Mouse (Mus musculus): ENCODE measurements around the gene Espnl.

Espnl gene

GRCm38 (mm10) chr1:91380453-91381090, 58.7 kb downstream of the Espnl start:
- DNase-seq (ENCODE audit: low read depth, low spot score), result peak; percentile 76

GRCm38 (mm10) chr1:91381091-91381471, 59.2 kb downstream of the Espnl start:
- no peak for DNase-seq (ENCODE audit: low read depth, low spot score)

DNA sequence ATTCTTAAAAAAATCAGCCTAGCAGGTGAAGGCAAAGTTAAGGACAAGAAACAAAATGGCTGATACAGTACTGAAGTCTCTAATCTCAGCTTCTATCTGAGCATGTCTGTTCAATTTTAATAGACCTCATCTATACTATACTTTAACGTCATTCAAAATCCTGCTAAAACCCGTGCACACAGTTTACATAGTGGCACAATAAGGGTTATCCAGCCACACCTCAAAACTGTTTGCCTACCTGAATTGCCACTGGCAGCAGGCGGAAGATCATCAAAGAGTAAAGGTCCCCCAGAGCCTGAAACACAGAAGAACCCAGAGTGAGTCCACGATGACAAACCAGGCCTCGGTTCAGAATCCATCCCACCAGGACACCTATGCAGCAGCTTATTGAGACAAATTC, 68.5 kb downstream of the Espnl start:
- DNase-seq (ENCODE audit: low read depth, low spot score), result no peak

- no peak for DNase-seq (ENCODE audit: low read depth, low spot score)
Observed at GRCm38 (mm10) chr1:91397927-91398259, 76.0 kb downstream of the Espnl start.

Measured in R1 (cell line).